Mouse (Mus musculus) brain, embryonic 14.5 days (tissue): Measurements from ENCODE around the gene Tigd3.

Experiments used
- CTCF ChIP-seq: fragments of 200-500 bp; IDR thresholded peaks from 2 replicates; pipeline ENCODE4 v1.5.1; 2012; ENCODE audit warnings: inconsistent platforms, mild to moderate bottlenecking, moderate library complexity, borderline replicate concordance; ENCODE audit not compliant: insufficient read depth, insufficient read length; ENCODE audit errors: extremely low read depth
- POLR2A ChIP-seq: fragments of 200-500 bp; IDR thresholded peaks from 2 replicates; pipeline ENCODE4 v1.6.1; 2012; ENCODE audit warnings: mild to moderate bottlenecking, inconsistent platforms, borderline replicate concordance; ENCODE audit not compliant: poor library complexity, insufficient read depth, insufficient read length, severe bottlenecking; ENCODE audit errors: extremely low read depth

DNA sequence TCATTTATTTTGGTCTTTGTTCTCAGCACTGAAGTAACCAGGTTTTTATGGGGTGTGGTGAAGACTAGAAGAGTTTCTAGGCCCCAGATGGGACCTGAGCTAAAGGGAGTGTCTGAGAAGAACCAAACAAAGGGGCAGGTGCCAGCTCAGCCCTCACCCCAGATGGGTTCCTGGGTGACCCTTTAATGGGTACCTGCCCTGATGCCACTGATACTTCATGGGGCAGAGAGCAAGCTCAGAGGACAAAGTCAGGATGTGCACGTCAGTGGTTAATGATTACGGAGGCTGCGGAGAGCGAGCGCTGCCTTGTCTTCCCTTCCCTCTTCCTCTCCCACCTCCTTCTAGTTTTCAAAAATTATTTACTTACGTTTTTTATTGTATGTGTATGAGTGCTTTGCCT lies 12.8 kb downstream of the Tigd3 start:
- TF ChIP-seq POLR2A = no peak
- no peak for TF ChIP-seq CTCF
